Mouse (Mus musculus): ENCODE measurements around the gene Skor1.

DNA sequence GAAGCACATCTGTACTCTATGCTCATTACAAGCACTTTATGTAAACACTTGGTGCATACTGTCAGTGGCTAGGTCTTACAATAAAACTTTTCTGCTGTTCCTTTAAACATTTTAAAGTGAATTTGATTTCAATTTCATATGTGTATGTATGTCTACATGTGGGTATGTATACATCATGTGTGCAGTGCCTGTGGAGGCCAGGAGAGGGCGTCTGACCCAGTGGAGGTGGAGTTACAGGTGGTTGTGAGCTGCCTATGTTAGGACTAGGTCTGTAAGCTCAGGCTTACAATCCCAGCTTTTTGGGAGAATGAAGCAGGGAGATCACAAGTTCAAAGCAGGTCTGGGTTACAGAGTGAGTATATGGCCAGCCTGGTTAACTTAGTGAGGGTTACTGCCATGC, 20.4 kb upstream of the Skor1 start:
- peak; percentile 52 for TF ChIP-seq CTCF (conservative IDR thresholded peaks at IDR 0.05; ENCODE audit: low read length)
- TF ChIP-seq POU5F1 (IDR thresholded peaks at IDR 0.05; ENCODE audit: borderline replicate concordance, low read length): no peak
- TF ChIP-seq NANOG (IDR thresholded peaks at IDR 0.05; ENCODE audit: borderline replicate concordance, low read length): no peak
